Mouse (Mus musculus): ENCODE measurements around the gene Ispd. TPM values are rescaled to one million over a fixed set of nuclear protein-coding genes. Genes with fewer than 3 reads are reported as not detected.

The Ispd gene
- total RNA-seq, 2 experiments from 2014 or later = 5.9 to 6.8 TPM

DNA sequence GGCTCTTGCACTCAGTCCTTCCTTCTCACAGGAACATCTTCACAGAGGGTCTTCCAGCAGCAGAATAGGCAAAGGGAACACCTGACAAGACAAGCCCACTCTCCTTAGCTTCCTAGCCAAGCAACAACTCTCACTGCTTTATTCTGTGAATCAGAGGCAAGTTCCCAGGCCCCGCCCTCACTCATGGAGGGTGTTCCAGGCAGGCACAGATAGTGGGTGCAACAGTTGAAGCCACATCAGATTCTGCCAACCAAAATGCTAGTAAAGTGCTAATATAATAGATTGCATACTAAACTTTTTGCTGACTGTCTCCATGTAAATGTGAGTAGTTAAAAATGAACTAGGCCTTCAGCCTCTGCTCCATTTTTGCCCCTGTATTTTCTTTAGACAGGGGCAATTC, 173.4 kb downstream of the Ispd start:
- no peak for DNase-seq (ENCODE audit: low spot score in 2 of 2)

DNA sequence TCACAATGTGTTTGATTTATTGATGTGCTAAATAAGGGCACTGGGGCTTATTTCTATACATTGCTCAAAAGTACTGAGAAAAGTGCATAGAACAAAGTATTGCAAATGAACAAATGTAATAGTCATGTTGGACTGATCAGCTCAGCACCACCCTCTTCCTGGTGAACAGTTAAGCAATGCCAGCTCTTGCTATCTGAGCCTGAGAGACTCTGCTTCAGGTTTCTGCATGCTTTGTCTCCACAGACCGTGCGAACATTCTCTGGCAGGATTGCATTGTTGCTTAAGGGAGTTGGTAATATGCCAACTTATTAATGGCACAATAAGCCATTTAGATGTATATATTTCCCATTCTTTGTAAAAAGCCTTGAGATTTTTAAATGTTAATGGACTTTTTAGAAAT, 182.9 kb downstream of the Ispd start:
- DNase-seq (ENCODE audit: low spot score in 2 of 2) = no peak

GRCm38 (mm10) chr12:36566974-36567373, 185.7 kb downstream of the Ispd start:
- no peak for DNase-seq (ENCODE audit: low spot score in 2 of 2)

- DNase-seq (ENCODE audit: low spot score in 2 of 2) = no peak
Observed at GRCm38 (mm10) chr12:36570414-36571095, 189.3 kb downstream of the Ispd start.

- no peak for DNase-seq (ENCODE audit: low spot score in 2 of 2)
Observed at GRCm38 (mm10) chr12:36584828-36585227, 203.6 kb downstream of the Ispd start.

DNA sequence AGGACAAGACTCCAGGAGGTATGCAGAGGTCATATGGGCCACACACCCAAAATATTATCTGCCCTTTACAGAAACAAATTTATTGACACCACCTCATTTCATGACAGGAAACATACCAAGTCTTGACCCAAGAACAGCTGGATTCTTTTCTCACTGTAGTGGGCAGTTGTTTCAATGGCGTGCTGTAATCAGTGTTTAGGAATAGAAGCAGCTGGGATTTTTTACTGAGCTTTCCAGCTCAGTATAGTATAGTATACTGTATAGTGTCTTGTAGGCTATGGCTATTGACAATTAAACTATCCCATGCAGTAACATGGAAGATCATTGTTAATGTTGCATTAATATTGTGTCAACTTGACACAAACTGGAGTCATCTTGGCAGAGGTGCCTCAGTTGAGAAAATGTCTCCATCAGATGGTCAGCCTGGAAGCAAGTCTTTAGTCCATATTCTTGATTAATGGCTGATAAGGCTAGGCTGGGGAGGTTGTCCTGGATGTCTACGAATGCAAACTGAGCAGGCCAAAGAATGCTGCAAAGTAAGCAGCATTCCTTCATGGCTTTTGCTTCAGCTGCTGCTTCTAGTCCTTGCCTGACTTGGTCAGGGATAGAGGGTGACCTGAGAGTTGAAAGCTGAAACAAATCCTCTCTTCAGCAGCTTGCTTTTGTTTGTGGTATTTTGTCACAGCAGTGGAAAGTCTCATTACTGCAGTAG, 216.4 kb downstream of the Ispd start:
- no peak for DNase-seq (ENCODE audit: low spot score in 2 of 2)

GRCm38 (mm10) chr12:36621960-36622736, 240.9 kb downstream of the Ispd start:
- DNase-seq (ENCODE audit: low spot score in 2 of 2) = no peak

GRCm38 (mm10) chr12:36627204-36627603, 246.0 kb downstream of the Ispd start:
- no peak for DNase-seq (ENCODE audit: low spot score in 2 of 2)

- DNase-seq (ENCODE audit: low spot score in 2 of 2) = no peak
Observed at GRCm38 (mm10) chr12:36632427-36632826, 251.2 kb downstream of the Ispd start.

GRCm38 (mm10) chr12:36647514-36647913, 266.3 kb downstream of the Ispd start:
- DNase-seq (ENCODE audit: low spot score in 2 of 2) = no peak

- DNase-seq (ENCODE audit: low spot score in 2 of 2) = no peak
Observed at GRCm38 (mm10) chr12:36662496-36662895, 281.2 kb downstream of the Ispd start.

DNA sequence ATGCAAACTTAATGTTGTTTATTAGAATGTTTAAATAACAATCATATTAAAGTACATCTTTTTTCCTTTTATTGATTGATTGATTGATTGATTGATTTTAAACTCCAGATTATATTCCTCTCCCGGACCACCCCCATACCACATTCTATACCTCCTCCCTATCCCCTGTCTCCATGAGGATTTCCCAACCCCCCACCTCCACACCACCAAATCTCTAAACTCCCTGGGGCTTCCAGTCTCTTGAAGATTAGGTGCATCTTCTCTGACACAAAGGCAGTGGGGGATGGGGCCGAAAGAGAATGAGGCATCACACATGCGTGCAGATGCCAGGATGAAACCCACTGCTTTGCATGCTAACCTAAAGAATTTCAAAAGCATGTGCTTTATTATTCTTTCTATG, 283.5 kb downstream of the Ispd start:
- no peak for DNase-seq (ENCODE audit: low spot score in 2 of 2)

DNA sequence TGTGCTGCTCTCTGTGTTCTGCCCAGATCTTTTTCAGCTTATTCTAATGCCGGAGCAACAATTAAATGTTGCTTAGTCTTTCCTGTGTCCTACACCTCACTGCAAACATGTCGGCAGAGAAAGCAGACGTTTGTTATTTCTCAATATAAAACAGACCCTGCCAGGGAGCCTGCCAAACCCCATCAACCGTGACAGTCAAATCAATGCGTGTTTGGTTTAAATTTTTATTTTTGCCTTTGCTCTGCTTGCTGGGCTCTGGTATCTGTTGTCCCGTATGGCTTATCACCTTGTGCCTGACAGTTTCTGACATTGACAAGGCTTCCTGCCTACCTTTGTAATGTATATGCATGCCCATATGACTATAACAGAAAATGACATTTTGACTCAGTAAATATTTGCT, 285.5 kb downstream of the Ispd start:
- DNase-seq (ENCODE audit: low spot score in 2 of 2) = no peak

GRCm38 (mm10) chr12:36670164-36670908, 289.1 kb downstream of the Ispd start:
- no peak for DNase-seq (ENCODE audit: low spot score in 2 of 2)

DNA sequence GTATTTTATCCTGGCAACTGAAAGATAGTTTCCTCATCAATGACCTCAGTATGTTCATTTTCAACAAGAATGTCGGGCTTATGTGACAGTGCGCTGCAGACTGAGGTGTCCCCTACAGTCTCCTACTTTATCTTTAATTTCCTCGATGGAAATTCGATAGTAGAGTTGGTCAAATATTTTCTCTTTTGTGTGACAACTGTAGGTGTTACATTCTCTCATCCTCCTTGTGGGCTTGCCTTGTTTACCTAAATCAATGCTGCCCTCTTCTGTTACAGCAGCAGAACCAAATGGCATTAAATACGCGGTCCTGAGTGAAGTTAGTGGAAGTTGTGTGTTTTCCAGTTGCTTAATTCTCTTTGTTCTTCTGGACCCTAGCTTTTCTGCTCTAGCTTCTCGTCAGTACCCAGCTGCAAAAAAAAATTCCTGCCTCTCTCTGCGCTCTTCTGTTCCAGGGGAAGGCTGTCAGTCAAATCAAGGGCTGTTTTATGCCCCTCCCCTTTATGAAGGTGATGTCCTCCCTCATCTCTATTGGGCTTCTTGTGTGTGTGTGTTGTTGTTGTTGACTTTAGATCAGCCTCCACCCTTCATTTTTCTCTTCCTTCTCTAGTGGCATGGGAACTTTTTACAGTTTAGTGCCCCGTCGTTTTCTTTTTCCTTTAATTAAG, 289.8 kb downstream of the Ispd start:
- DNase-seq (ENCODE audit: low spot score in 2 of 2) = no peak

- no peak for DNase-seq (ENCODE audit: low spot score in 2 of 2)
Observed at GRCm38 (mm10) chr12:36674481-36674880, 293.2 kb downstream of the Ispd start.

- DNase-seq (ENCODE audit: low spot score in 2 of 2) = no peak
Observed at GRCm38 (mm10) chr12:36678220-36678619, 297.0 kb downstream of the Ispd start.

DNA sequence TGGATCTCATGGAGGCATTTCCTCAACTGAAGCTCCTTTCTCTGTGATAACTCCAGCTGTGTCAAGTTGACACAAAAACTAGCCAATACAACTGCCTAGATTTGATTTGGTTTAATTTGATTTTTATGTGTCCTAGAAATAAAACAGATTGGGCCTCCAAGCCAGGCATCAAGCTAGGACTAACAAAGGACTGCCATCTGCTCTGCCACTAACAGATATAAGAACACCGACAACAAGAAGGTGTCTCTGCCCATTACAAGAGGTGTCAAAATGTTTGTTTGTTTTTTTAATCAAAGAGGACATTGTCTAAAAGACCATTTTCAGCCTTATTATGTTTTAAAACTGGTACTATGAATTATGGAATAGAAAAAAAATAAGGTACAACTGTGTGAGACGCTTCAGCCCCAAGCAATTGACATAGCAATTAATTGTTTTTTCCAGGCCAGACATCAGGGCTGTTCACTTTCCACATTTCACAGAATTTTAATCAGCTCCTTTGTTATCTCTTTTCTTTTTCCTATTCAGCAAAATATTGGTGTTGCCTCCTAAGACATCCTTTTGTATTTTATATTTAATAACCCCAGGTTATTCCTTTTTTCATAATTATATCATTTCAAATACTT, 299.7 kb downstream of the Ispd start:
- DNase-seq (ENCODE audit: low spot score in 2 of 2) = no peak

- DNase-seq (ENCODE audit: low spot score in 2 of 2) = no peak
Observed at GRCm38 (mm10) chr12:36681779-36682178, 300.5 kb downstream of the Ispd start.

DNA sequence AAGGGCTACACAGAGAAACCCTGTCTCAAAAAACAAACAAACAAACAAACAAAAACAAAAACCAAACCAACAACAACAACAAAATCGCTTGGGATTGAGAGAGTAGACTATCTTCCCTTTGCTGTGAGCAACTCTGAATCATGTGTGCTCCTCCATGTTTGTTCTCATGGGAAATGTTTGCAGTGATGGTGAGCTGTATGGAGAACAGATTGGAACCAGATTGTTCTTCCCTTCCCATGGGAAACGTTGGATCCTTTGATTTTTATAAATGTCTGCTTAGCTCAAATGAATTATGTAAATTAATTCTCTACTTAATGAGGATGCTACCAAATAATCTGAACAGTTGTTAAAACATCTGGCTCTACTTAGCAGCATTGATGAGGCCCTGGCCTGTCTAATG, 312.8 kb downstream of the Ispd start:
- no peak for DNase-seq (ENCODE audit: low spot score in 2 of 2)

Measured in adrenal gland, adult 18-20 months (tissue).